Mouse (Mus musculus) layer of hippocampus, adult 9-10 months (tissue): ENCODE measurements around the gene Trim43c.
A peak's percentile ranks its signal among the peaks of the same experiment; 100 is the strongest.
"Not testable (repeated sequence)": the region's sequence is repeated elsewhere in the genome, so short reads cannot be mapped to it uniquely, and the experiment has no call there.

Experiments used
- DNase-seq: peaks from one replicate; pipeline ENCODE4 v3.0.0; 2022; ENCODE audit warnings: low spot score

Gene Trim43c

GRCm38 (mm10) chr9:88838864-88839263 lies at the start of gene Trim43c:
Trim43c (plus strand) TSS chr9:88839164.
- DNase-seq: not testable (repeated sequence)

- not testable (repeated sequence) for DNase-seq
These were observed 14.1 kb downstream of the Trim43c start for GRCm38 (mm10) chr9:88853072-88853471.

- DNase-seq: peak; percentile 38
These were observed 19.9 kb downstream of the Trim43c start for GRCm38 (mm10) chr9:88858566-88859492.
